In the genomic region with DNA sequence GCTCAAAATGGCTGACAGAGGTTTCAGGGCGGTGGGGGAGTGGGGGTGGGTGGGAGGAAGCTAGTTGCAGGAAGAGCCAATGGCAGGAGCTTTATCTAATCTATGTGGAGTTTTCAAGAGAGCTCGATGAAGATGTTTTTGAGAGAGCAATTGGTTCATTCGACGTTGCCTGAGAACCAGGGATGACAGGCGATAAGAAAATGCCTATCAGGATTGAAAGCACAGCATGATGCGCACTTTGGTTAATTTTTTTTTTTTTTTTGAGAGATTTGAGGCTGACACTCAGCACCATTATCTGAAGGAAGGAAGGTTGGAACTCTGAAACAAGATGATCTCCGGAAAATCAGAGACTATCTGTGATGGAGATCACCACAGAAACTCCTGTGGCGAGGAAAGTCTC, we compare ENCODE assay signal across 20 mouse cellular contexts. TPM values are rescaled to one million over a fixed set of nuclear protein-coding genes. Genes with fewer than 3 reads are reported as not detected.
DNase-seq lines count a peak whose midpoint lies in the region; ATAC-seq and TF ChIP-seq lines count a peak whose summit lies in the region.
"Had no signal": no experiment of that assay in that cellular context is flagged by ENCODE, and none has a peak within 500 bp of the region (broad histone marks: within the 10 kb centered on the region; RNA-seq: fewer than 3 reads in every experiment).

No protein-coding gene starts in this region.

- H3K4me2 ChIP-seq in intestine, embryonic 16.5 days (ENCODE audit: low read depth, low read length) = no peak overlapping the region

- no peak for TF ChIP-seq POLR2A in MEL (IDR thresholded peaks at IDR 0.05; ENCODE audit: control insufficient read depth in 1 of 2, insufficient read depth in 1 of 2, low read depth in 1 of 2, low read length in 2 of 2, poor library complexity in 1 of 2)

- no peak for ATAC-seq in intestine, embryonic 16.5 days
- ATAC-seq: activated CD4-positive, CD25-positive, alpha-beta regulatory T cell, adult 4 months; CD4-positive, CD25-positive, alpha-beta regulatory T cell, adult 4 months; Patski had no signal

- no peak for TF ChIP-seq RAD21 in MEL (IDR thresholded peaks at IDR 0.05; ENCODE audit: low read depth, low read length)

- peaks cover 0 to 1% of the 10 kb centered on the region in 2 experiments; a peak in 1 of 4 replicates for H3K27me3 ChIP-seq in MEL (ENCODE audit: control insufficient read depth in 1 of 2, insufficient read depth in 2 of 2, low read length in 2 of 2)
- no peaks in the 10 kb centered on the region for H3K27me3 ChIP-seq in intestine, embryonic 16.5 days (replicated peaks; ENCODE audit: control insufficient read depth, insufficient read depth, low read length)

- no peak for TF ChIP-seq CTCF in MEL (IDR thresholded peaks at IDR 0.05 in 2 of 3, conservative IDR thresholded peaks at IDR 0.05 in 1 of 3; ENCODE audit: control insufficient read depth in 1 of 3, insufficient read depth in 1 of 3, low read depth in 2 of 3, low read length in 3 of 3, poor library complexity in 1 of 3, severe bottlenecking in 1 of 3)

- 84% methylated on average over 8 of the region's 8 CpGs for WGBS in intestine, embryonic 16.5 days

- H3K4me1 ChIP-seq in MEL (ENCODE audit: control insufficient read depth in 1 of 2, insufficient read depth in 2 of 2, low read length in 2 of 2) = peaks cover 0 to 18% of the 10 kb centered on the region in 2 experiments; a peak in 2 of 4 replicates
- no peaks in the 10 kb centered on the region for H3K4me1 ChIP-seq in intestine, embryonic 16.5 days (ENCODE audit: control insufficient read depth, insufficient read depth, low read length)

- no peaks in the 10 kb centered on the region for H3K79me2 ChIP-seq in MEL (ENCODE audit: control insufficient read depth, insufficient read depth, low read length, poor library complexity)

- no peak overlapping the region for H3K9ac ChIP-seq in MEL (ENCODE audit: control insufficient read depth, low read depth, low read length, poor library complexity, severe bottlenecking)
- no peak overlapping the region for H3K9ac ChIP-seq in intestine, embryonic 16.5 days (ENCODE audit: low read depth, low read length)

- H3K27ac ChIP-seq in MEL (ENCODE audit: control insufficient read depth, low read depth, low read length) = no peak overlapping the region
- no peak overlapping the region for H3K27ac ChIP-seq in intestine, embryonic 16.5 days (ENCODE audit: low read length)

- peak; percentile 66 for DNase-seq in CD4-positive helper T cell, adult 2 months (ENCODE audit: low read depth, low spot score)
- no peak for DNase-seq in MEL (ENCODE audit: low read depth, low spot score)
- DNase-seq in thymus, postnatal 36 days = no peak
- DNase-seq: adrenal gland, adult 2 months; adrenal gland, adult 8-10 months; adrenal gland, postnatal 10 days; adrenal gland, postnatal 14 days; adrenal gland, postnatal 25 days; adrenal gland, postnatal 36 days; B cell, adult 2 months; cerebellum, adult 11 months; cerebellum, adult 11-12 months; cerebellum, adult 18-20 months; cerebellum, adult 2 months; cerebellum, adult 8-10 months had no signal

- TF ChIP-seq EP300 in MEL (IDR thresholded peaks at IDR 0.05; ENCODE audit: low read depth in 1 of 2, low read length in 2 of 2) = no peak

- H3K36me3 ChIP-seq in MEL (ENCODE audit: control insufficient read depth in 1 of 2, insufficient read depth in 2 of 2, low read length in 2 of 2) = peaks cover 0 to 12% of the 10 kb centered on the region in 2 experiments; a peak in 2 of 4 replicates
- H3K36me3 ChIP-seq in intestine, embryonic 16.5 days (ENCODE audit: control insufficient read depth, insufficient read depth, low read length) = no peaks in the 10 kb centered on the region
- H3K36me3 ChIP-seq: G1E had no signal

- H3K4me3 ChIP-seq in MEL (ENCODE audit: control insufficient read depth in 1 of 2, insufficient read depth in 1 of 2, low read depth in 2 of 2, low read length in 2 of 2) = no peak overlapping the region
- no peak overlapping the region for H3K4me3 ChIP-seq in intestine, embryonic 16.5 days (ENCODE audit: low read length)

- no peaks in the 10 kb centered on the region for H3K9me3 ChIP-seq in MEL (replicated peaks; ENCODE audit: insufficient read depth, low read length)
- H3K9me3 ChIP-seq in intestine, embryonic 16.5 days (ENCODE audit: control insufficient read depth, low read length) = no peaks in the 10 kb centered on the region
- H3K9me3 ChIP-seq: G1E had no signal

TF ChIP-seq in MEL, 35 proteins besides CTCF, POLR2A, EP300 and RAD21:
- TF ChIP-seq POLR2AphosphoS2 (IDR thresholded peaks at IDR 0.05; ENCODE audit: low read length) = no peak
- no peak for TF ChIP-seq SMC3 (IDR thresholded peaks at IDR 0.05; ENCODE audit: low read depth, low read length)
- TF ChIP-seq ZNF384 (IDR thresholded peaks at IDR 0.05; ENCODE audit: low read depth, low read length) = peak; percentile 73
- no peak for TF ChIP-seq SIN3A (IDR thresholded peaks at IDR 0.05; ENCODE audit: low read length)
- TF ChIP-seq MAZ (IDR thresholded peaks at IDR 0.05; ENCODE audit: low read depth, low read length) = no peak

RNA-seq across cellular contexts. Expression of a gene that starts 11.3 kb away (rescaled TPM):
- total RNA-seq in MEL (2012; rRNA removed) = 134 and 148 TPM in 2 replicates
- polyA plus RNA-seq in MEL (2012; ENCODE audit: insufficient read depth in 1 of 2, insufficient read length in 2 of 2, low read depth in 1 of 2, low replicate concordance in 2 of 2, missing spikeins in 1 of 2) = 100 to 1,000 TPM; 105 to 251 TPM
- 52.6 and 307 TPM in 2 replicates for polyA plus RNA-seq in intestine, embryonic 16.5 days (2015; fragmentation: Nextera tagmentation; extraction: Ambion mirVana)
